ENCODE assay signal across 9 mouse cellular contexts in genomic region chr10:128438675-128439279, GRCm38 (mm10). TPM values are rescaled to one million over a fixed set of nuclear protein-coding genes. Genes with fewer than 3 reads are reported as not detected.
DNase-seq lines count a peak whose midpoint lies in the region; ATAC-seq and TF ChIP-seq lines count a peak whose summit lies in the region.
"Had no signal": no experiment of that assay in that cellular context is flagged by ENCODE, and none has a peak within 500 bp of the region (broad histone marks: within the 10 kb centered on the region; RNA-seq: fewer than 3 reads in every experiment).

No protein-coding gene starts in this region.

- H3K27ac ChIP-seq in gastrocnemius, adult 2 months = peak overlapping the region; percentile 57
- peak overlapping the region; percentile 1; the same call in 1 of the 2 replicates for H3K27ac ChIP-seq in stomach, embryonic 15.5 days
- H3K27ac ChIP-seq in hindbrain, embryonic 10.5 days = no peak overlapping the region

- no peak for ATAC-seq in stomach, embryonic 15.5 days (ENCODE audit: insufficient read depth, low FRiP score, low read depth)

- H3K4me2 ChIP-seq in stomach, embryonic 15.5 days = no peak overlapping the region

- no peak for DNase-seq in gastrocnemius, adult 2 months
- no peak for DNase-seq in gastrocnemius, postnatal 14 days
- DNase-seq in thymus, postnatal 14 days = peak; percentile 33
- DNase-seq in thymus, postnatal 0 days (ENCODE audit: low spot score) = no peak
- peak; percentile 37 for DNase-seq in lung, postnatal 10 days
- no peak for DNase-seq in hindbrain, embryonic 10.5 days (ENCODE audit: low spot score)
- DNase-seq in left cerebral cortex, postnatal 4 days = no peak

- H3K4me3 ChIP-seq in gastrocnemius, adult 2 months = no peak overlapping the region
- H3K4me3 ChIP-seq in stomach, embryonic 15.5 days (replicated peaks) = no peak overlapping the region
- no peak overlapping the region for H3K4me3 ChIP-seq in hindbrain, embryonic 10.5 days

- H3K4me1 ChIP-seq in stomach, embryonic 15.5 days = 0 out of 2 replicates have a peak, but pooled peaks cover 4% of the 10 kb centered on the region
- no peaks in the 10 kb centered on the region for H3K4me1 ChIP-seq in hindbrain, embryonic 10.5 days (replicated peaks)

- TF ChIP-seq CTCF in gastrocnemius, adult 2 months (IDR thresholded peaks at IDR 0.05) = no peak

- no peak overlapping the region for H3K9ac ChIP-seq in stomach, embryonic 15.5 days

- 70% methylated on average over 10 of the region's 10 CpGs for WGBS in stomach, embryonic 15.5 days
- WGBS in hindbrain, embryonic 10.5 days = 83% methylated on average over 10 of the region's 10 CpGs

- no peaks in the 10 kb centered on the region for H3K9me3 ChIP-seq in stomach, embryonic 15.5 days
- no peaks in the 10 kb centered on the region for H3K9me3 ChIP-seq in hindbrain, embryonic 10.5 days

- peaks cover 47% of the 10 kb centered on the region for H3K36me3 ChIP-seq in stomach, embryonic 15.5 days
- H3K36me3 ChIP-seq in hindbrain, embryonic 10.5 days = peaks cover 91% of the 10 kb centered on the region

- H3K27me3 ChIP-seq in stomach, embryonic 15.5 days (replicated peaks) = no peaks in the 10 kb centered on the region
- H3K27me3 ChIP-seq in hindbrain, embryonic 10.5 days (ENCODE audit: insufficient read depth, poor library complexity, severe bottlenecking) = no peaks in the 10 kb centered on the region

- intact Hi-C loops in gastrocnemius, adult 2 months (cut with DNase I) = no loop called here
- intact Hi-C loops in gastrocnemius, postnatal 14 days (cut with DNase I; ENCODE audit: low total_unique reads) = no loop called here
- intact Hi-C loops in left cerebral cortex, postnatal 4 days (cut with DNase I) = no loop called here

RNA-seq across cellular contexts. Expression of gene Smarcc2, which starts 20.3 kb away (rescaled TPM):
- total RNA-seq in gastrocnemius, adult 2 months (2021) = 10 to 100 TPM; 46.5 to 53.2 TPM
- 10 to 100 TPM; 43.4 to 44.6 TPM for total RNA-seq in gastrocnemius, postnatal 14 days (2021)
- polyA plus RNA-seq in thymus, postnatal 0 days (2015; fragmentation: Nextera tagmentation; extraction: Ambion mirVana) = 37.2 and 41.7 TPM in 2 replicates
- 63.1 and 70.0 TPM in 2 replicates for polyA plus RNA-seq in stomach, embryonic 15.5 days (2015; fragmentation: Nextera tagmentation; extraction: Ambion mirVana)
- polyA plus RNA-seq in hindbrain, embryonic 10.5 days (2016; fragmentation: Nextera tagmentation; extraction: Ambion mirVana) = 72.2 and 106 TPM in 2 replicates
- 100 to 1,000 TPM; 295 to 311 TPM for total RNA-seq in left cerebral cortex, postnatal 4 days (2021)

RNA-seq across cellular contexts. Expression of gene Rnf41, which starts 27.3 kb away (rescaled TPM):
- total RNA-seq in gastrocnemius, adult 2 months (2021) = 10 to 100 TPM; 13.3 to 13.4 TPM
- 10 to 100 TPM; 12.9 to 13.0 TPM for total RNA-seq in gastrocnemius, postnatal 14 days (2021)
- polyA plus RNA-seq in thymus, postnatal 0 days (2015; fragmentation: Nextera tagmentation; extraction: Ambion mirVana) = 30.0 and 31.7 TPM in 2 replicates
- polyA plus RNA-seq in stomach, embryonic 15.5 days (2015; fragmentation: Nextera tagmentation; extraction: Ambion mirVana) = 33.2 and 35.4 TPM in 2 replicates
- polyA plus RNA-seq in hindbrain, embryonic 10.5 days (2016; fragmentation: Nextera tagmentation; extraction: Ambion mirVana) = 46.7 and 48.0 TPM in 2 replicates
- 10 to 100 TPM; 92.0 to 94.7 TPM for total RNA-seq in left cerebral cortex, postnatal 4 days (2021)

RNA-seq across cellular contexts. Expression of gene Nabp2, which starts 27.5 kb away (rescaled TPM):
- total RNA-seq in gastrocnemius, adult 2 months (2021) = 10 to 100 TPM; 56.7 to 59.0 TPM
- 10 to 100 TPM; 48.2 to 51.8 TPM for total RNA-seq in gastrocnemius, postnatal 14 days (2021)
- polyA plus RNA-seq in thymus, postnatal 0 days (2015; fragmentation: Nextera tagmentation; extraction: Ambion mirVana) = 59.0 and 68.0 TPM in 2 replicates
- 66.3 and 81.0 TPM in 2 replicates for polyA plus RNA-seq in stomach, embryonic 15.5 days (2015; fragmentation: Nextera tagmentation; extraction: Ambion mirVana)
- 144 and 147 TPM in 2 replicates for polyA plus RNA-seq in hindbrain, embryonic 10.5 days (2016; fragmentation: Nextera tagmentation; extraction: Ambion mirVana)
- total RNA-seq in left cerebral cortex, postnatal 4 days (2021) = 10 to 100 TPM; 95.1 to 99.1 TPM

RNA-seq across cellular contexts. Expression of gene Slc39a5, which starts 37.7 kb away (rescaled TPM):
- not detected for total RNA-seq in gastrocnemius, adult 2 months (2021)
- total RNA-seq in gastrocnemius, postnatal 14 days (2021) = not detected
- 0.38 and 0.44 TPM in 2 replicates for polyA plus RNA-seq in thymus, postnatal 0 days (2015; fragmentation: Nextera tagmentation; extraction: Ambion mirVana)
- 34.5 and 39.4 TPM in 2 replicates for polyA plus RNA-seq in stomach, embryonic 15.5 days (2015; fragmentation: Nextera tagmentation; extraction: Ambion mirVana)
- polyA plus RNA-seq in hindbrain, embryonic 10.5 days (2016; fragmentation: Nextera tagmentation; extraction: Ambion mirVana) = 0.55 TPM in 1 of 2 replicates, not detected in the other
- under 1 TPM; 0.40 to 0.42 TPM for total RNA-seq in left cerebral cortex, postnatal 4 days (2021)
- polyA plus RNA-seq: neural tube, embryonic 11.5 days had no signal

RNA-seq across cellular contexts. Expression of gene Myl6, which starts 55.2 kb away (rescaled TPM):
- total RNA-seq in gastrocnemius, adult 2 months (2021) = 100 to 1,000 TPM; 171 to 179 TPM
- 100 to 1,000 TPM; 214 to 276 TPM for total RNA-seq in gastrocnemius, postnatal 14 days (2021)
- polyA plus RNA-seq in thymus, postnatal 0 days (2015; fragmentation: Nextera tagmentation; extraction: Ambion mirVana) = 963 and 1,020 TPM in 2 replicates
- polyA plus RNA-seq in stomach, embryonic 15.5 days (2015; fragmentation: Nextera tagmentation; extraction: Ambion mirVana) = 1,838 and 1,873 TPM in 2 replicates
- polyA plus RNA-seq in hindbrain, embryonic 10.5 days (2016; fragmentation: Nextera tagmentation; extraction: Ambion mirVana) = 866 and 958 TPM in 2 replicates
- 100 to 1,000 TPM; 499 to 509 TPM for total RNA-seq in left cerebral cortex, postnatal 4 days (2021)

Comparison
In these comparisons a context has a peak if more than half of its experiments do, and no peak if none do; other contexts are left out.
1. DNase-seq: peak in thymus, postnatal 14 days (single experiment) and lung, postnatal 10 days (single experiment); none in gastrocnemius, adult 2 months (single experiment), gastrocnemius, postnatal 14 days (single experiment), thymus, postnatal 0 days (single experiment), hindbrain, embryonic 10.5 days (single experiment) and left cerebral cortex, postnatal 4 days (single experiment).
2. RNA of gene Smarcc2, which starts 20.3 kb away (total RNA-seq): 295 to 311 TPM in left cerebral cortex, postnatal 4 days; 46.5 to 53.2 TPM in gastrocnemius, adult 2 months and 43.4 to 44.6 TPM in gastrocnemius, postnatal 14 days; every median in the first group is over 4 times any median in the second.
3. RNA of gene Rnf41, which starts 27.3 kb away (total RNA-seq): 92.0 to 94.7 TPM in left cerebral cortex, postnatal 4 days; 13.3 to 13.4 TPM in gastrocnemius, adult 2 months and 12.9 to 13.0 TPM in gastrocnemius, postnatal 14 days; every median in the first group is over 4 times any median in the second.